Mouse (Mus musculus): Measurements from ENCODE around the gene Chn1. TPM values are rescaled to one million over a fixed set of nuclear protein-coding genes. Genes with fewer than 3 reads are reported as not detected.
A peak's percentile ranks its signal among the peaks of the same experiment; 100 is the strongest.

Gene Chn1
- polyA plus RNA-seq, 1 experiment from 2014 or later = 1.2 TPM

DNA sequence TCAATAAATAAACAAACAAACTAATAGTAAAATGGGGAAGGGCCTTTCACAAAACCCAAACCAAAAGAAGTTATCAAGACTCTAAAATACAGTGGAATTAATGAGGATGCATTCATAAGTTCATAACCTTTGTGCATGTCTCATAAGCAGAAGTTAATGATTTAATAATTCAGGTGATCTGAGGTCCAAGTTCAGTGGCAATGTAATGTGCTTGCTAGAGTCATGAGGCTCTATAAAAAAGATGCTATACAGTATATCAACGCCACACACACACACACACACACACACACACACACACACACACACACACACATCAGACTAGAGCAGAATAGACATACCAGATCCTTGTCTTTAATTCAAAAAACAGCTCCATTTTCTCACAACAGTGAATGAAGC, 28.8 kb downstream of the Chn1 start:
- no peak for DNase-seq (ENCODE audit: low spot score)

DNA sequence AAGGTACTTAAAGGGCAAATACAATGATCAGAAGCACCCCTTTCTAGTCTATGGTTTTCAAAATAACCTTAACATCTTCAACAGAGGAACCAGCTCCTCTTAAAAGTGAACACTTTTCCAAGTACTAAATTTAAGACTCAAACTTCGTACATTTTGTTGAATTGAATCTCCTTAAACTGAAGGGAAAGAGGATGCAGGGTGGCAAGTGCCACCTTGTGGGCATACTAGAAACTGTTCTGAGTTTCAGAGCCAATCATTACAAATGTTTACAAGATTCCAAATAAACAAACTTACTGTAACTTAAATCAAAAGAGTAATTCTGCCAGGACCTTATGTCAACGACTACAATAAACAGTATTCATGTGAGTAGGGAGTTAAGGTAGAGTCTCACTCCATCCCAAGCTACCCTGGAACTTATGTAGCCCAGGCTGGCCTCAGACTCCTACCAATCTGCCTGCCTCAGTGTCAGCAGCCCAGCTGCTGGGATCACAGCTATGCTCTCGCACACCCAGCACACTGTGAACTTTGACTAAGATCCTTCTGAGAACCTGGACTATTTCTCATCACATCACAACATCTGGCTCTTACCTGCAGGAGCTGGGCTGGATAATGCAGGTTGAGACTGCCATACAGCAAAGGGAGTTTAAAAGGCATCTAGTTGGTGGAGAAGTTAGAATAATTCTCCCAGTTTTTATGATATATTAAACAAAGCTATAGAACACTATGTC, 29.3 kb downstream of the Chn1 start:
- DNase-seq (ENCODE audit: low spot score) = no peak

DNA sequence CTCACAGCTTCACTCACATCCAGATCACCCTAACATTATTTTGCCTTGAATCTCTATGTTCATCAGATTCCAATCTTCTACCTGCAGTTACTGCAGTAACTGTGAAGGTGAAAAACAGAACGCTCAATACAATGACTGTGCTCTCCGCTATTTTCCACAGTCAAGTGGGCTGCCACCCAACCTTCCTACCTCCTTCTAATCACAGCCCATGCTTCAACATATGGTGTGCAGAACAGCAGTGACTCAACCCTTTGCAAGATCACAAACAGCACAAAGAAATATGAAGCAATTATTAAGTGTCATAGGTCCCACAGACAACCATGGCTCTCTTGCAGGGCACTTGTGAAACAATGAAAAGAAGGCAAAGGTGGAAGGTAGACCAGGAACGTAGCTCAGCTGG, 33.9 kb downstream of the Chn1 start:
- DNase-seq (ENCODE audit: low spot score) = no peak

DNA sequence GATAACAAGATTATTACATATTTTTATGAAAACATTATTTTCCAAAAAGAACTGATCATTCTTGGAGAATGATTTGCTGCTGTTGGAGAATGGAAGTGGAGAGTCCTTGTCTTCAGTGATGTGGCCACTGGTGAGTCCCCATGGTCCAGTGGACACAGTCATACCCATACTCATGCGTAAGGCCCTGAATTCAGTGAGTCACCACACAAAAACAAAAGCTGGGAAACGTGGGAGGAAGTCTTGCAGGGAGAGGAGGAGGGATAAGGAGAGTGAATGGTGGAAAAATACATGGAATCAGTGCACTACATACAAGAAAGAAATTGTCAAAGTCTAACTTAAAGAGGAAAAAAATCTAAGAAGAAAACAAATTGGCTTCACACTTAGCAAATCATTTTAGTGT, 47.3 kb downstream of the Chn1 start:
- no peak for DNase-seq (ENCODE audit: low spot score)

DNA sequence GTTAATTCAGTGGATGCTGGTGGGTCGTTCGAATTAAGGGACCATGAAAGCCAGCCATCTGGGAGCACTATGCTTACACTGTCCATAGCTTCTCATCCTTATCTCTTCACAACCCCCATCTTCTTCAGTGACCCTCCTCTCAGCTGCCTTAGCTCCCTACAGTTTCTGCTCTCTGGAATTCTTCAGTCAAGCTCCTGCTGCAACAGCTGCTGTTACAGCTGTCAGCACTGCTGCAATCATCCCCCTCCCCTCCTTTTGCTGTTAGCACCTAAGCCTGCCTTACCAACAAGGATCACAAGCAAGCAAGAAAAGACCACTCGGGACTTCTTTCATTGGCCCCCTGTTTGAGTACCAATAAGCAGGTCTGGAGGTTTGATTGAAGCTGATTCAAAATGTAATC, 50.2 kb downstream of the Chn1 start:
- DNase-seq (ENCODE audit: low spot score) = no peak

DNA sequence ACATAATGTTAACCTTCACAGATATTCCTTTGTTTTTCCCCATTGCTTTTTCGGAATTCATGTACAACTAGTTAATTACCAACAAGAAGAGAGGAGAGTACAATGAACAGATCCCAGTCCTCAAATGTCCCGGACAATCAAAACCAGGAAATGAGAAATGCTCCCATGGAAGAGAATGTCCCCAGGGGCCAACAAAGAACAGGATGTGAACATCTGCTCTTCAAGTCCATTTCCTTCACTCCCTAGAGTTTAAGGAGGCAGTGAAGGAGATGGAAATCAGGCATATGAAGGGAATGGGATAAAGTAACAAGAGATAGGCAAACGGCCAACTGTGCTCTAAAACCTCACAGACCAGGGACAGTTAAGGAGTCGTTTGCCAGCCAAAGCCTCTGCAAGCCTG, 53.3 kb downstream of the Chn1 start:
- no peak for DNase-seq (ENCODE audit: low spot score)

DNA sequence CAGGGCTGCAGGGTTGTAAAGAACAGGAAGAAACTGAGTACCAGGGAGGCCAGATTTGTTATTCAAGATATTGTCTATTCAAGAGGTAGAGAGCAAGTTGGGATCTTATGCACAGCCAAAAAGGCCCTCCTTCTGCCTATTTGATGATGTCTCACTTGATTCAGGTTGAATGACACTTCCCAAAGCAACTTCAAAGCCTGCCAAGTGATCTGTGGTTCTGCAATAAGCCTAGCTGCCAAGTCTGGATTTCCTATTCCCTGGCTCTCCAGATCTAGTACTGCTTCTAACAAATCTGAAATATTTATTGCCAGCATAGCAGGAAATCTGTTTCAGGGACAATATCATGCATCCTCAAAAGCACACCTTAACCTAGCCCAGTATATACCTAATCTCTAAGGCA, 62.7 kb downstream of the Chn1 start:
- no peak for DNase-seq (ENCODE audit: low spot score)

DNA sequence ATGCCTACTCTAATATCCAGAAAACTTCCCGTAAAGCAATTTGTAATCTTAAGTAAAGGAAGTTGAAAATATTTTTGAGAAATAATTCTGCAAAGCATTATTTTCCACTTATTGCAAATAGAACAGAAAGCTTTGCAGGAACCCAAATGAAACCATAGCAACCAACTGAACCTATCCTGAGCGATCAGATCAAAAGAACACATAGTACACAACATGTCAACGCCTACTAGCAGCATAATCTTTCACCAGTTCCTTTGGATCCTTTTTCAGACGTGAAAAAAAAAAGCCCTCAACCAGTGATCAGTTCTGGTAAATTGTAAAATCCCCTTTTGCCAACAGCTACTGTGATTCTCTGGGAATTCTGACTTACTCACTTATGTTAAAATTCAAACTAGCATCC, 82.1 kb downstream of the Chn1 start:
- DNase-seq (ENCODE audit: low spot score) = no peak

DNA sequence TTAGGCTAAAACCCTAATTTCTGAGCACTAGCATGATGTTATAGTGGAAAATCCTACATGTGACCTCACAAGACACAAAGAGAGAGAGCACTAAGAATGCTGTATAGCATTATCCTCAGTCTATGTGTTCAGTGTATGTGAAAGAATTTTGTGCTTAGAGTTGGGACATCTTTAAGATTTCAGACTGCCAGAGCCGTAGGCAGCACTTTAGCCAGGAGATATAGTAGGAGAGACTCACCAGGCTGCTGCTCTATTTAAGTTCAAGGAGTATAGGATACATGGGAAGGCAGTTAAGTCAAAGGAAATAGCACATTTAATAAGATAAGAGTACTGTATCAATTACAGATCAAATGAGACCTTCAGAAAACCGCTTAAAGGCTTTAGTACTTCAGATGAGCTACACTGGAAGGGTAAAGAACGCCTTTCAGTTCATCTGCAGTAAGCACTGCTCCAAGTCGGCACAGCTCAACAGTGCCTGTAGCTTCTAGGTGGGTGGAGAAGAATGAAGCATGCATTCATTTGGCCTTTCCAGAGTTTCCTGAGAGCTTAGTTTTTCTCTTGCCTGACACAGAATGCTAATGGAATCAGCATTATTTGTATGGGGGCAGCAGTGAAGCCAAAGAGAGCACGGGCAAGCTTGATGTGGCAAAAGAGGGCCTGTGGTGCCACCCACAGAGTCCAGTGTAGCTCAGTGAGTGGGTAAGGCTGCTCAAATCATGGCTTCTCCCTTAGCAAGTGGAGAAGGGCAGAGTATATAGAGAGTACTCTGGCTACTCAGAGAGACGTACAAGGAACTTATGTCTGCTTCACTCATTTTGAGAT, 84.2 kb downstream of the Chn1 start:
- DNase-seq (ENCODE audit: low spot score) = no peak

DNA sequence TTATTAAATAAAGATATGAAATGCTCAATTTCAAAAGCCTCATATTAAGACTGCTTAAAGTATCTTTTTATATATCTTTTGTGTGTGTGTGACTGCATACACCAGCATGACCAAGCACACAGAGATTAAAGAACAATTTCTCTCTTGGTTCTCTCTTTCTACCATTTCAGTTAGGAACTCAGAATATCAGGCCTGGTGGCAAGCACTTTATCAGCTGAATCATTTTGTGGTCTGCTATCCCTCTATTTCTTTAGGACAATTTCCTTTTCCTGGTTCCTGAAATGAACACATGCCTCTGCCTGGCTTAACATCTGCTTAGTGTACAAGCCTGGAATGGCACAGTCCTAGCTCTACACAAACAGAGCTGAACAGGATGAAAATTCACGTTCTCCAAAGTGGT, 92.6 kb downstream of the Chn1 start:
- DNase-seq (ENCODE audit: low spot score) = no peak

DNA sequence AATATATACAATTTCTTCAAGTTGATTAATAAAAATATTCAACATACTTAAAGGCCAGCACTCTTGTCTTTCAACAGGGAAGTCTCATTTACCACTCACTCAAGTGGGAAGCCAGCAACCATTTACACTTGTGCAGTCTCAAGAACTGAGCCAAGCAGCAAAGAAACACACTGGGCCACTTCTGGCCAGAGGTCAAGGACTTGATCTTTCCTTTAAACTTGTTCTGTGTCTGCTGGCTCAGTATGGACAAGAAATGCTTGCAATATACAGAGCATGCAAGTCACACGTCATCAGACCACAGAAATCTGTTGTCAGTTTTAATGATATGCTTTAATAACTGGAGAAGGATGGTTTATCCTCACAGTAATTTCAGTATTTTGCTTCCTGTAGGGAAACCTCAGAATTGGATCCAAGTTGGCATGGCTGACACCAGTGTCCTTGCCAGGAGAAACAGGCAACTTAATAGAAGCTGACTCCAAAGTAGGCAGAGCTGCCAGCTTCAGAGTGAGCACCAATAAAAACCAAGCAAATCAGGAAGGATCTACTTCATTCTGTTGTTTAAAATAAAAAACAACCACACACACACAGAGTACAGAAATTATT, 94.6 kb downstream of the Chn1 start:
- no peak for DNase-seq (ENCODE audit: low spot score)

DNA sequence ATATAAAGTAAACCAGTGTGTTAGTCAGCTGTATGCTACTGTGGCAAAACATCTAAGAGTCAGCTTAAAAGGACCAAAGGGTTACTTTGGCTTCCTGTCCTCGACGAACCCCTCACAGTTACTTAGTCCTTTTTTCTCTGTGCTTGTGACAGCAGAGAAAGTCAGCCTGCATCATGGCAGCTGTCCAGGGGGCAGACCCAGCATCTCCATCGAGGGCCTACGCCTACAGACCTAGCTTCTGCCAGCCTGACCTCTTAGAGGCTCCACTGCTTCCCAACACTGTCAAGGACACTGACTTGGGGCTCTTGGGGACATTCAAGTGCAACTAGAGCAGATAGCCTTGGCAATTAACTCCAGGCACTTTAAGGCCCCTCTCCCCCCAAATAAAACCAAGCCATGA, 106.5 kb downstream of the Chn1 start:
- DNase-seq (ENCODE audit: low spot score) = no peak

DNA sequence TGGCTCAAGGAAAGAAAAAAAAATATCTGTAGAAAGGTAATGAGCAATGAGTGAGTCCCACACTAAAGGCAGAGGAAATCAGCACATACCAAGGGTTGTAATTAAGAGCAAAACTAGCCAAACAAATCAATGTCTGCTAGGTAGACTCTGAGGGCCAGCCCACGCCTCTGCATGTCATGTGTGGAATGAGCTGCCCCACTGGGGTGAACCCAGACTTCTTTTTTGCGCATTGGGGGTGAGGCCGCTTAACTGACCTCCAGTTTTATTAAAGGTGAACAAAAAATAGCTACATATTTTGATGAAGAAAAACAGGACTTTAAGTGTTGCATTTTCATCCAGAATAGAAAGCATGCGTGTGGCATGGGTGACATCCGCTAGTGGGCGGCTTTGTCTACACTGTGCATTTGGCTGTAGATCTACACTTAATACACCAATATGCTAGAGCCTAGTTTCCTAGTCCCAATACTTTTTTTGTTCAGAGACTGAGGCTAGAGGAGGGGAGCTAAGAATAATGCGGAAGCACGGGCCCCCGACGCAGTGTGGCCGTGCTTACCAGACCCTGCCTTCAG, 114.5 kb downstream of the Chn1 start:
- no peak for DNase-seq (ENCODE audit: low spot score)

DNA sequence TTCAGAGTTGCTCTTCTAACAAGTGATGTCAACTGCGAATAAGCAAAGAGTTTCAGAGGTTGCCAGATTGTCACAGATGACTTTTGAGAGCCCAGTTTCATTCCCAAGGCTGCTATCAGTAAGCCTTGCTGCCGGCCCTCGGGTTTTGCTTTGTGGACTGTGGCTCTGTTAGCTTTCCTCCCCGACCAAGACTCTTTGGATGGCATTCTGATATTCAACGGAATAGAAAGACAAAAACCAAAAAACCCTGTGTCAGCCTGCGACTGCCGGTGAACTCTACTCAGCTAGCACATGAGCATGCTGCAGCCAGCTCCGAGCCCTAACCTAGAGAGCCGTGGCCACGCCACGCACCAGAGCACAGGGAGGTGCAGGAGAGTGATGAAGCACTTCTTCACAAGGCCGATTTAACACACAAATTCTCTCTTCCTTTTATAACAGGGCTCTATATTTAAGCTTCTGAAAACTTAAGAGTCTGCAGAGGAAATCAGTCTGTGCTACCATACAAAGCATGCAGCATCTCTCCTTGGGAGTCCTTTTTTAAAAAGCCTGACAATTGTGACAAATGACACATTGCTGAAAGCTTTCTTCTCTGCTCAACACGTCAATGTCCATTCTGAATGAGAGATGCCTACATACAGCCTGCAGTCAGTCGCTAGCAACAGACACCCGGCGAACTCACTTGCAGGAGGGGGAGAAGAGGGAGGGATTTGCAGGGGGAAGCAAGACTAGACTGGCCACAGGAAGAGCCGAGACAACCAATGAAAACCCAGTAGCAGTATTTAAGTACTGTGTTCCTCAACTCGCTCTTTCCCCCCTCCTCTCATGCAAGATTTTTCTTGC, 115.2 kb downstream of the Chn1 start:
- DNase-seq (ENCODE audit: low spot score) = peak; percentile 15

DNA sequence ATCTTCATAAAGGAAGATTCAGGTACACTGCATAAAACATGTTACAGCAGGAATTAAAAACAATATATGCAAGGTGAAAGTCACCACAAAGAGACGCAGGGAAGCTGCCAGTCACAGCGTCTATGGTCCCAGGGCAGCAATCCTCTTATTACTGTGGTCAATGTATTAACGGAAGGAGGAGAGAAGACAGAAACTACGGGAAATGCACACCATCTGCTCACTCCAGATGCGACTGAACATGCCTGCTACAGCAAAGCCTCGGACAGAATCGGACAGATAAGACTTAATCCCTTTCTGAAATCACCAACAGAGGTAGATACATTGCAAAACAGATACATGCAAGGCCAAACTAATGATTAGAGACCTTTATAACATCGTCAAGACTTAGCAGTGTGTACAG, 116.1 kb downstream of the Chn1 start:
- DNase-seq (ENCODE audit: low spot score) = no peak

DNA sequence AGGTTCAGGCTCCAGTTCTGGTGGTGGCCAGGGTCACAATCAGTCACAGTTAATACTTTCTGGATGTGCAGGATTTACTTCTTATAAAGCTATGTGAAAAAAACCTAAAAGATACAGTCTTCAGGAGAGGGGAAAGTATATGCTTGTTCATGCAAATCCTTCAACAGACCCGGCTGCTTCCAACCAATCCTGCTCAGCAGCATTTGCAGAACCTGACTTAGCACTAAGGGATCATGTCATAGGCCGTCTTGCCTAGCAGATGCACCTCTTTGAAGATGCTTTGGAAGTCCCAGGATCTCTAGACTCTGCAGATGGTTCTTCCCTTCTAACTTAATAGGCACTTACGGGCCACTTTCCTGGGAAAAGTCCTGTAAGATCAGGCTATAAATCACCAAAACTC, 117.2 kb downstream of the Chn1 start:
- no peak for DNase-seq (ENCODE audit: low spot score)

DNA sequence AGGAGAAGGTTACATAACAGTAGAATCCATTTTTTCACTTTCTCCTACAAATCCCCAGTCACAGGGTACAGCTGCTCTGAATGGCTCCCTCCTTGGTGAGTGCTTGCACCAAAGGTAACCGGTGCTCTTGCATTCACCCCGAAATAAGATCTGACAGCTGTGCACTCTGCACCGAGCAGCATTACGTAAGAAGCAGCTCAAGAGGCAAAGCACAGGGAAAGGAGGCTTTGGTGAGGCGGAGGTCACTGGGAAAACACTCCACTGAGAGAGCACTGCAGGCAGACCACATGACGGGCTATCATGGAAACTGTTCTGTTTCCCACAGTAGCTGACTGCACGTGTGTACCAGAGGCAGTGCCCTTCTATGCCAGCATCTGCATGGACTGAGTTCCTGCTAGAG, 118.0 kb downstream of the Chn1 start:
- no peak for DNase-seq (ENCODE audit: low spot score)

DNA sequence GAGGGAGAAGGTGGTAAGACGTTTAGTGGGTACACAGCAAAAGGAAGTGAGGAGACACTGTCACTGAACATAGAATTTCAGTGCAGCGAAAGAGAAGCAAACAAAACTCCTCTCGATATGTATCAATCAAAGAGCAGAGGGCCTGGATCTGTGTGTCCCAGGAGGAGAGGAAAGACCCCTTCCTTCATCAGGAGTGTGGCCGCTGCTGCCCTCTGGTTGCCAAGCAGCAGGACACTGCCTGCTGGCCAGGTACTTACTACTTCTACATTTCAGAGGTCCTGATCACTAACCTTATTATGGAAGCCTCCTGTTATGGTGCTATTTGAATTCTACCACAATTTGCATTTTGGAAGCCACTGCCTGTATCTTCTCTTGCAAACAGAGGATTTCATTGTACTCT, 119.5 kb downstream of the Chn1 start:
- no peak for DNase-seq (ENCODE audit: low spot score)

DNA sequence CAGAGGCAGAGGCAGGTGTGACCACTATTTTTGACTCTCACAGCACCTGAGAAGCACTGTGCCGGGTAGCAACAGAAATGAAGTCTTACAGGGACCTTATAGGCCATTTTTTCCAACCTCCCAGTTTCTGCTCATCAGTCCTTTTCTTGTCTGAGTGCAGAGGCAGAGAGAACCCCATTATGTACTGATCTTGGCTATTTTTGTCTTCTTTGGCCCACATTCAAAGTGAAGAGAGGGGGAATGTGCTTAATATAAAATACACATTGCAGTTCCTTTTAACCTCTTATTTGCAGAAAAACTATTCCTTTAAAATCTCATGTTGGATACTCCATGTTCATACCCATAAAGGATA, 120.3 kb downstream of the Chn1 start:
- no peak for DNase-seq (ENCODE audit: low spot score)

DNA sequence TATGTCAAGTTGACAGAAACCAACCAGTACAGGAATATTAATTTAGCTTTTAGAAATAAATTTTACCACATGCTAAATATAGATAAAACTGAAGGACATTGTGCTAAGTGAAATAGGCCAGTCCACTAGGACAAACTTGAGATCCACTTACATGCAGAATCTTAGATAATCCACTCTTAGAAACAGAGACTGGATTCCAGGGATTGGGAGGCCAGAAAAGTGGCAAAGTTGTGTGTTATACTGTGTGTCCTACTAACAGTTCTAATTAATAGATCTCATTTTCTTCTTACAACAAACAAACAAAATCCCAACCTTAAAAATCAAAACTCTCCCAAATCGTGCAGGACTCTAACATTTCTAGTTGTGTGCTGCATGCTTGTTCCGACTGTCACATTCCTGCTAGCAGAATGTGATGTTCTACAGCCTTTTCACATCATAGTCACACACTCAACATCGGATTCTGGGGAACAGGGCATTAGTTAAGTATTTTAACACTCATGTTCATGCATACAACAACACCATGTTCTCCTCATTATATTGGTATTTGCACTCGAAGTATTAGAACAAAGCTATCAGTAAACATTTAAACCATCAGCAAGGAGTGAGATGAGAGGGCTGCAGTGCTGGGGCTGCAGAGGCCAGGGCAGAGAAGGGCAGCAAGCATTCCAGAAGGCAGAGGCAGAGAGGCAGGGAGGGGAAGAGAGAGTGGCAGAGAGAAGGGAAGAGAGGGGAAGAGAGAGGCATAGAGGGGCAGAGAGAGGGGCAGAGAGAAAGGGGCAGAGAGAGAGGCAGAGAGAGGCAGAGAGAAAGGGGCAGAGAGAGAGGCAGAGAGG, 120.9 kb downstream of the Chn1 start:
- DNase-seq (ENCODE audit: low spot score) = no peak

DNA sequence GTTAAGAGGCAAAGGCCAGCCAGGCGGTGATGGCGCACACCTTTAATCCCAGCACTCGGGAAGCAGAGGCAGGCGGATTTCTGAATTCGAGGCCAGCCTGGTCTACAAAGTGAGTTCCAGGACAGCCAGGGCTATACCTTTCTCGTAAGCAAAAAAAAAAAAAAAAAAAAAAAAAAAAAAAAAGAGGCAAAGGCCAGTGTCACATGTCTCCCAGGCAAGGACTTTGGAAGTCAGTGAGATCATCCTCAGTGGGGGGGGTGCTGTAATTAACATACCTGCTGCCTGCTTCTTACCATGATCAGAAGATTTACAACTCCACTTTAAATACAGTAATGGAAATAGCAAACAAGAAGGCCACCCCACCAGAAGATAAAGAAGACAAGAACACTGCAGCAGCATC, 137.5 kb downstream of the Chn1 start:
- DNase-seq (ENCODE audit: low spot score) = no peak
